Mouse (Mus musculus) right cerebral cortex, postnatal 10 days (tissue): ENCODE measurements around the gene Prr15l.

Source experiments
- DNase-seq, 2 experiments: peaks; one replicate each; pipeline ENCODE4 v3.0.0; 2021; ENCODE audit warnings: low spot score in 2 of 2

Gene Prr15l

GRCm38 (mm10) chr11:96928088-96928487 is at the start of gene Prr15l:
TSS of gene Prr15l (plus strand) at chr11:96928104.
- no peak for DNase-seq

- no peak for DNase-seq
Observed at GRCm38 (mm10) chr11:96878715-96879114, 49.2 kb upstream of the Prr15l start.

- DNase-seq: no peak
Observed at GRCm38 (mm10) chr11:96879359-96879758, 48.5 kb upstream of the Prr15l start.

- DNase-seq: no peak
Observed at GRCm38 (mm10) chr11:96880296-96880695, 47.6 kb upstream of the Prr15l start.

GRCm38 (mm10) chr11:96885901-96886340 is 42.0 kb upstream of the Prr15l start:
- DNase-seq: no peak

- no peak for DNase-seq
Observed at GRCm38 (mm10) chr11:96886942-96887546, 40.9 kb upstream of the Prr15l start.

GRCm38 (mm10) chr11:96891784-96892527 is 35.9 kb upstream of the Prr15l start:
- no peak for DNase-seq

- DNase-seq: no peak
Observed at GRCm38 (mm10) chr11:96893203-96893842, 34.6 kb upstream of the Prr15l start.

GRCm38 (mm10) chr11:96895886-96896285 is 32.0 kb upstream of the Prr15l start:
- no peak for DNase-seq

GRCm38 (mm10) chr11:96899449-96900306 is 28.2 kb upstream of the Prr15l start:
- no peak for DNase-seq

- DNase-seq: no peak
Observed at GRCm38 (mm10) chr11:96901332-96901731, 26.6 kb upstream of the Prr15l start.

- DNase-seq: peak; percentile 62 to 66
Observed at GRCm38 (mm10) chr11:96902639-96903635, 25.0 kb upstream of the Prr15l start.

GRCm38 (mm10) chr11:96906431-96907161 is 21.3 kb upstream of the Prr15l start:
- DNase-seq: peak in 1 of 2 experiments; percentile 59

- DNase-seq: no peak
Observed at GRCm38 (mm10) chr11:96908594-96908993, 19.3 kb upstream of the Prr15l start.

GRCm38 (mm10) chr11:96910003-96910402 is 17.9 kb upstream of the Prr15l start:
- peak; percentile 86 to 89 for DNase-seq

GRCm38 (mm10) chr11:96912682-96913081 is 15.2 kb upstream of the Prr15l start:
- DNase-seq: no peak

GRCm38 (mm10) chr11:96916044-96916884 is 11.6 kb upstream of the Prr15l start, which contains the start of gene Cdk5rap3:
TSS of gene Cdk5rap3 (minus strand) at chr11:96916496.
- DNase-seq: peak; percentile 99 to 100

GRCm38 (mm10) chr11:96916885-96917396 is 11.0 kb upstream of the Prr15l start:
- DNase-seq: peak in 1 of 2 experiments; percentile 28

GRCm38 (mm10) chr11:96917415-96917814 is 10.5 kb upstream of the Prr15l start:
- no peak for DNase-seq
